Mouse (Mus musculus): Measurements from ENCODE around the gene Pnldc1. TPM values are rescaled to one million over a fixed set of nuclear protein-coding genes. Genes with fewer than 3 reads are reported as not detected.

The Pnldc1 gene
- polyA plus RNA-seq, 1 experiment from 2014 or later: 0.63 TPM

DNA sequence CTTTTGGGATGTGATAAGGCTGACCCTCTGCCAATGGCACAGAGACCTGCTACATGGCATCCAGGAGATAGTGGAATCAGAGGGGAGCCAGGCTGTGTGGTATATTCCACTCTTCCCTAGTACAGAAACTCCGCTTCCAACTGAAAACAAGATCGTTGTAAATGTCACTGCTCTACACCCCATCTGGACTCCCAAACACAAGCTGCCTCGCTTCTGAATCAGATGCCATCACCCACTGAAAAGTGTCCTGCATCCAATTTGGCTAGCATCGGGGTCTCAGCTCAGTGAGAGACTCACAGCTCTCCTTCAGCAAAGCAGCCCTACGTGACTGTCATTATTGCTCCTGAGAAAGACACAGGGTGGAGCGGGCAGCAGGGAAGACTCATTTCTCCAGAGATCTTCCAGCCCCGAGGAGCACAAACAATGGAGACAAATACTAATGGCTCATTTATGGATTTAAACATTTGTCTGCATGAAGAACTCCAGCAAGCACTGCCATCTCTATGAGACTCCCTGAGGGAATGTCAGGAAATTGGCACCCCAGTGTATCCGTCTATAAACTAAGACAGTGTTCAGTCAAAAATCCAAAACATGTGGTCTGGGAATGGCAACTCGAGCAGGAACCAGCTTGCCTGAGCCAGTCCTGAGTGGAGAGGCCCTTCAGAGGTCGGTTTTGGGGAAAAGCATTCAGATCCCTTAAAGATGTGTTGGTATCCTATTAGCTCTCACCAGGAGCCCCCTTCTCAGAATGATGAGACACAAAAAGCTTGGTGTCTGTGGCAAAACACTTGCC lies 70.4 kb downstream of the Pnldc1 start:
- TF ChIP-seq EP300 (optimal IDR thresholded peaks at IDR 0.05) (no peak), CTCF (IDR thresholded peaks at IDR 0.05; ENCODE audit: low read depth) (no peak)
- H3K9me3 ChIP-seq (ENCODE audit: control insufficient read depth, low read length): no peaks in the 10 kb centered on the region
- ATAC-seq (ENCODE audit: low FRiP score, low TSS enrichment) (no peak), DNase-seq (ENCODE audit: low spot score) (no peak)
- WGBS: 59% methylated on average over 10 of the region's 10 CpGs
- H3K27me3 ChIP-seq (ENCODE audit: control insufficient read depth, insufficient read depth, low read length): no peaks in the 10 kb centered on the region
- no peaks in the 10 kb centered on the region for H3K4me1 ChIP-seq (replicated peaks; ENCODE audit: control insufficient read depth, insufficient read depth)
- H3K9ac ChIP-seq (ENCODE audit: low read length): no peak overlapping the region
- H3K27ac ChIP-seq (replicated peaks): no peak overlapping the region
- H3K4me3 ChIP-seq (ENCODE audit: low read depth, low read length): no peak overlapping the region
- no peak overlapping the region for H3K4me2 ChIP-seq (replicated peaks; ENCODE audit: low read depth)
- no peaks in the 10 kb centered on the region for H3K36me3 ChIP-seq (ENCODE audit: control insufficient read depth, insufficient read depth, low read length)

Small RNA genes within 50 kb of the gene (microRNA-seq; reads per million reads assigned to microRNA genes)
- gene Gm24085: not detected

Other genes starting within 250 kb of the Pnldc1 start
- gene Slc22a1, start 234.4 kb downstream of the Pnldc1 start, polyA plus RNA-seq (2015; fragmentation: Nextera tagmentation; extraction: Ambion mirVana): 7.9 and 10.4 TPM in 2 replicates
- 9.4 and 9.6 TPM in 2 replicates for gene Igf2r, start 140.6 kb downstream of the Pnldc1 start, polyA plus RNA-seq (2015; fragmentation: Nextera tagmentation; extraction: Ambion mirVana)
- 0.12 and 0.21 TPM in 2 replicates for gene Mas1, start 42.1 kb downstream of the Pnldc1 start, polyA plus RNA-seq (2015; fragmentation: Nextera tagmentation; extraction: Ambion mirVana)
- gene Mrgprh, start 34.2 kb downstream of the Pnldc1 start, polyA plus RNA-seq (2015; fragmentation: Nextera tagmentation; extraction: Ambion mirVana): not detected in 2 replicates
- gene Tcp1, start 5.5 kb upstream of the Pnldc1 start, polyA plus RNA-seq (2015; fragmentation: Nextera tagmentation; extraction: Ambion mirVana): 225 and 240 TPM in 2 replicates
- gene Mrpl18, start 6.1 kb upstream of the Pnldc1 start, polyA plus RNA-seq (2015; fragmentation: Nextera tagmentation; extraction: Ambion mirVana): 93.7 and 101 TPM in 2 replicates
- 0.62 and 0.73 TPM in 2 replicates for gene Acat3, start 30.4 kb upstream of the Pnldc1 start, polyA plus RNA-seq (2015; fragmentation: Nextera tagmentation; extraction: Ambion mirVana)
- 76.0 and 81.8 TPM in 2 replicates for gene Acat2, start 50.5 kb upstream of the Pnldc1 start, polyA plus RNA-seq (2015; fragmentation: Nextera tagmentation; extraction: Ambion mirVana)
- gene Wtap, start 83.9 kb upstream of the Pnldc1 start, polyA plus RNA-seq (2015; fragmentation: Nextera tagmentation; extraction: Ambion mirVana): 75.2 and 75.4 TPM in 2 replicates
- gene Sod2, start 96.6 kb upstream of the Pnldc1 start, polyA plus RNA-seq (2015; fragmentation: Nextera tagmentation; extraction: Ambion mirVana): 176 and 186 TPM in 2 replicates
- 0.12 TPM in 1 of 2 replicates, not detected in the other for gene Gpr31b, start 142.1 kb upstream of the Pnldc1 start, polyA plus RNA-seq (2015; fragmentation: Nextera tagmentation; extraction: Ambion mirVana)
- gene Tcp10b, start 150.9 kb upstream of the Pnldc1 start, polyA plus RNA-seq (2015; fragmentation: Nextera tagmentation; extraction: Ambion mirVana): 0.17 and 0.19 TPM in 2 replicates
- gene Unc93a, start 221.6 kb upstream of the Pnldc1 start, polyA plus RNA-seq (2015; fragmentation: Nextera tagmentation; extraction: Ambion mirVana): 0.05 TPM in 2 replicates

Data from stomach, postnatal 0 days (tissue).